Mouse (Mus musculus) small intestine, adult 2 months (tissue): Measurements from ENCODE around the gene Cpxm2.

Experiments used
- CTCF ChIP-seq: fragments of 200-500 bp; IDR thresholded peaks from 2 replicates; pipeline ENCODE4 v1.5.1; 2012; ENCODE audit warnings: low read depth, mild to moderate bottlenecking, control low read depth, inconsistent platforms, low read length, moderate library complexity, mixed read lengths; ENCODE audit not compliant: insufficient replicate concordance, insufficient read length; ENCODE audit errors: extremely low read depth
- POLR2A ChIP-seq: fragments of 200-500 bp; IDR thresholded peaks from 2 replicates; pipeline ENCODE4 v1.6.1; 2012; ENCODE audit warnings: low read depth, mild to moderate bottlenecking, control low read depth, inconsistent platforms, low read length, moderate library complexity

- TF ChIP-seq CTCF: no peak
- no peak for TF ChIP-seq POLR2A
These were observed 31.3 kb downstream of the Cpxm2 start for GRCm38 (mm10) chr7:132123211-132123610.
